Mouse (Mus musculus): Measurements from ENCODE around the gene Ncf2. TPM values are rescaled to one million over a fixed set of nuclear protein-coding genes. Genes with fewer than 3 reads are reported as not detected.

Gene Ncf2
- total RNA-seq, 2 experiments from 2014 or later: 4.4 to 6.0 TPM

- no peak for DNase-seq
- intact Hi-C loops (cut with DNase I): loop anchor here (5.0 to 10.0 kb wide), 2 partner anchors 299 to 581 kb away; no protein-coding TSS in a partner anchor
These were observed 6.4 kb upstream of the Ncf2 start for GRCm38 (mm10) chr1:152793495-152794130.

- DNase-seq: no peak
- intact Hi-C loops (cut with DNase I): loop anchor here (10.0 kb wide), 1 partner anchor 579 kb away; no protein-coding TSS in a partner anchor
These were observed 4.2 kb upstream of the Ncf2 start for GRCm38 (mm10) chr1:152795688-152796255.

- intact Hi-C loops (cut with DNase I): loop anchor here (10.0 kb wide), 1 partner anchor 578 kb away; no protein-coding TSS in a partner anchor
- DNase-seq: no peak
These were observed 3.2 kb upstream of the Ncf2 start for GRCm38 (mm10) chr1:152796683-152797263.

- no peak for DNase-seq
- intact Hi-C loops (cut with DNase I): loop anchor here (10.0 kb wide), 1 partner anchor 577 kb away; no protein-coding TSS in a partner anchor
These were observed 1.9 kb upstream of the Ncf2 start for GRCm38 (mm10) chr1:152798125-152798524.

- intact Hi-C loops (cut with DNase I): no loop called here
- no peak for DNase-seq
These were observed 711 bp downstream of the Ncf2 start for GRCm38 (mm10) chr1:152800633-152801176.

- intact Hi-C loops (cut with DNase I): no loop called here
- DNase-seq: no peak
These were observed 4.9 kb downstream of the Ncf2 start for GRCm38 (mm10) chr1:152804907-152805306.

GRCm38 (mm10) chr1:152807619-152808391, 7.8 kb downstream of the Ncf2 start:
- DNase-seq: no peak

GRCm38 (mm10) chr1:152808392-152808680, 8.3 kb downstream of the Ncf2 start:
- intact Hi-C loops (cut with DNase I): no loop called here
- no peak for DNase-seq

More at GRCm38 (mm10) chr1:152807619-152808391, 7.8 kb downstream of the Ncf2 start:
- intact Hi-C loops (cut with DNase I): no loop called here

- DNase-seq: peak; percentile 28 to 44
- intact Hi-C loops (cut with DNase I): no loop called here
These were observed 9.7 kb downstream of the Ncf2 start for GRCm38 (mm10) chr1:152809541-152810252.

GRCm38 (mm10) chr1:152810533-152811439, 10.8 kb downstream of the Ncf2 start:
- intact Hi-C loops (cut with DNase I): no loop called here
- DNase-seq: no peak

- DNase-seq: no peak
- intact Hi-C loops (cut with DNase I): no loop called here
These were observed 15.3 kb downstream of the Ncf2 start for GRCm38 (mm10) chr1:152815265-152815701.

GRCm38 (mm10) chr1:152817027-152817769, 17.2 kb downstream of the Ncf2 start:
- no peak for DNase-seq
- intact Hi-C loops (cut with DNase I): no loop called here

- DNase-seq: peak; percentile 45 to 56
These were observed 17.8 kb downstream of the Ncf2 start for GRCm38 (mm10) chr1:152817794-152818193.

GRCm38 (mm10) chr1:152819558-152819957, 19.6 kb downstream of the Ncf2 start:
- DNase-seq: no peak
- intact Hi-C loops (cut with DNase I): no loop called here

More at GRCm38 (mm10) chr1:152817794-152818193, 17.8 kb downstream of the Ncf2 start:
- intact Hi-C loops (cut with DNase I): no loop called here

- intact Hi-C loops (cut with DNase I): no loop called here
- no peak for DNase-seq
These were observed 21.1 kb downstream of the Ncf2 start for GRCm38 (mm10) chr1:152820911-152821695.

GRCm38 (mm10) chr1:152821746-152822145, 21.8 kb downstream of the Ncf2 start:
- DNase-seq: no peak
- intact Hi-C loops (cut with DNase I): no loop called here

- DNase-seq: no peak
- intact Hi-C loops (cut with DNase I): no loop called here
These were observed 24.2 kb downstream of the Ncf2 start for GRCm38 (mm10) chr1:152824206-152824605.

- DNase-seq: no peak
- intact Hi-C loops (cut with DNase I): no loop called here
These were observed 26.5 kb downstream of the Ncf2 start for GRCm38 (mm10) chr1:152826446-152826845.
